Mouse (Mus musculus) frontal cortex, postnatal 25 days (tissue): ENCODE results near the gene Gpx7.
"Not testable (repeated sequence)": the region's sequence is repeated elsewhere in the genome, so short reads cannot be mapped to it uniquely, and the experiment has no call there.

Source experiments
- DNase-seq, 2 experiments: peaks; one replicate each; pipeline ENCODE4 v3.0.0; 2022; ENCODE audit warnings: low spot score in 2 of 2

Gene Gpx7

DNA sequence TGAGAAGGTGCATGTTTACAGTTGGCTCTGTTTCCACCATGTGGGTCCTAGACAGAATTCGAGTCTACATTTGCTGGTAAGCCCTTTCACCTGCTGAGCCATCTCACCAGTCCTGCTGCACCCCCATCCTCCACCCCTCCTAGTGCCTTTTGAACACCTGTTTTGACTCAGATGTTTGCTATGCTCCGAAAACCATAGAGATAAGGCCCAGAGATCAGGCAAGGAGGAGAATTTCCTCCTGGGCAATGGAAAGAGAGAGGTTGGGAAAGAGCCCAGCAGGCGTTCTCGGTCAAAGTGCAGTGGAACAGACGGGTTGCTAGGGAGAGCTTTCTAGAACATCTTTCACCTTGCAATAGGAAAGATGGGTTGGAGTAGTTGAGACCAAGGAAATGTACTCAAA lies 15.6 kb downstream of the Gpx7 start:
- DNase-seq = no peak

DNA sequence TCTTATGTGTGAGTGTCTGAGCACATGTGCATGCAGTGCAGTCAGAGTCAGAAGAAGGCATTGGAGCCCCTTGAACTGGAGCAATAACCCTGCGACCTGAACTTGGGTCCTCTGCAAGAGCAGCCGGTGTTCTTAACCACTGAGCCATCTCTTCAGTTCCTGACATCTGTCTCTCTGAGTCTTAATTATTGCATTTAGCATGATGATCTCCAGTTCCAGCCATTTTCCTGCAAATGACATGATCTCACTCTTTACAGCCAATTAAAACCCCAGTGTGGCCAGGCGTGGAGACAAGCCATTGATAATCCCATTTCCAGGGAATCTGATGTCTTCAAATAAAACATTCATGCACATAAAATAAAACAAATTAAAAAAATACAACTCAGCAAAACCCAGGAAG lies 18.0 kb downstream of the Gpx7 start:
- no peak for DNase-seq

DNA sequence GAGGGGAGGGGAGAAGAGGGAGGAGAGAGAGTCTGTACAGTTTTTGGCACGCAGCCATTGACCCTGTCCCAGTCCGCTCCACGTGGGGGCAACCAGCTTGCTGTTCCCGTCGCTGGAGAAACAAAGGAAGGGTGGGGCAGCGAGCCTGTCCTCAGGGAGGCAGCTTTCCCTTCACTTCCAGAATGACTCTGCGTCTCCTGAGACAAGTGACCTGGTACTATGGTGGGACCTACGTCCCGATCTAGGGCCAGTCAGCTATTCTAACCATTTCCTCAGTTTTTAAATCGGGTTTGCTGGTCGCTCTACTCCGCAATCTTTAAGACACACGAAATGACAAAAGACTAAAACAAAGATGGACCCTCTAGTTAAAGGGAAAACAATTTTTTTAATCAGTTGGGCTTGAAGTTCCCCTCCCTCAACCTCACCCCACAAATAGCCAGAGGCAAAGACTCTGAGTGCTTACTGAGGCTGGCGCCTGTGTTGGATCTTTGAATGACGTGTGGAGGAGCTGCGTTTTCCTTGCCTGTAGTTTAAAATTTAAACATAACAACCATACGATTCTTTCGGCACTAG lies 19.0 kb downstream of the Gpx7 start:
- peak in 1 of 2 experiments; percentile 9 for DNase-seq

- no peak for DNase-seq
Observed at GRCm38 (mm10) chr4:108387106-108387505, 19.7 kb downstream of the Gpx7 start.

DNA sequence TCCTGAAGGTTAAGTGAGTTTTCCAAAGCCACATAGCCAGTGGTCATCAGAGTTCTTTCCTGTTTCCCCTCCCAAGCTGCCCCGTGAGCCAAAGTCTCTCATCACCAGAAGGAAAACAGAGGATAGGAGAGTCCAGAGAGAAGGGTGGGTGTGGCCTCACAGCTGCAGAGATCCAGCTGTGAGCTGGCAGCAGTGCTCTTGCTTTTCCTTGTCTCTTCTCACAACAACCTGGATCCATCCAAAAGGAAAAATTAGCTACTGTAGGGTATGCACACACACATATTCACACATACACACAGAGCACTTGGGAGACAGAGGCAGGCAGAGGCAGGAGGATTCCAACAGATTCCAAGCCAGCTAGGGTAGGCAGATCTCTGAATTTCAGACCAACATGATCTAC lies 20.7 kb downstream of the Gpx7 start:
- DNase-seq = no peak

DNA sequence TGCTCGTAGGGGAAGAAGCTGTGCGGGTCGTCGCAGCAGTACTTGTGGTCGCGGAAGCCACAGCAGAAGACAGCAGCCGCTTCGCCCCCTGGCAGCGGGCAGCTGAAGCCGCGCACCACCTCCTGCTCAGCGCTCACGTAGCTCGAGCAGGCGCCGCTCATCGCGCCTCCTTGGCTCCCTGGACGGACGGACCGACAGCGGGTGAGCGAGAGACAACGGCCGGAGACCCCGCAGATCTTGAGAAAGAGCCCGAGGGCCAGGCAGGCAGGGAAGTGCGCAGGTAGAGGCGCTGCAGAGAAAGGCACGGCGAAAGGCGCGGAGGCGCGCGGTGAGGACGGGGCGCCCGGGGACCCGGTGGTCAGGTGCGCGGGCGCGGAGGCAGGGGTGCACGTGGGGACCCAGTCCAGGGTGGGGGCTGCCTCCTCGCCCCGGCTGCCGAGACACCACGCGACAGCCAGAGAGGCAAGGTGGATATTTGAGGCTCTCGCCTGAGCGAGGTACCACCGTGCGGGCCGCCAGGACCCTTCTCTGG lies 23.5 kb downstream of the Gpx7 start, which contains the start of gene Shisal2a:
Gene Shisal2a (minus strand): TSS at position 167 of the 532 bp plus-strand sequence.
- DNase-seq = no peak

- DNase-seq = no peak
Observed at GRCm38 (mm10) chr4:108380146-108380545, 26.6 kb downstream of the Gpx7 start.

DNA sequence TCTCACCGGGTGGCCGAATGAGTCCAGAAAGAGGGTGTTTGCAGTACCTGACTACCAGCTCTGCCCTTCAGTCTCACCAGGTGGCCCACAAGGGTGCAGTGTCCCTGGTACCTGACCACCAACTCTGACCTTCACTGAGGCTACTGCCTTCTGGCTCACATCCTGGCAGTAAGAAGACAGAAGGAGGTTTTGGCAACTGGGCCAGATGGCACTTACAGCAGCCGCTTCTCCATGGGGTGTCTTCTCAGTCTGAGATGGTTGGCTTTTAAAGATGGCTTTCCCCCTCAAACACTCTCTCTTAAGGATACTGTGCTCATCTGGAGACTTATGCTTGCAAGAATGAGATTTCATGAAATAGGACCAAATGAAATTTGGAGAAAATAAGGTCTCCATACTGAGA lies 27.3 kb downstream of the Gpx7 start:
- DNase-seq = no peak

- DNase-seq = no peak
Observed at GRCm38 (mm10) chr4:108372166-108372565, 34.6 kb downstream of the Gpx7 start.

DNA sequence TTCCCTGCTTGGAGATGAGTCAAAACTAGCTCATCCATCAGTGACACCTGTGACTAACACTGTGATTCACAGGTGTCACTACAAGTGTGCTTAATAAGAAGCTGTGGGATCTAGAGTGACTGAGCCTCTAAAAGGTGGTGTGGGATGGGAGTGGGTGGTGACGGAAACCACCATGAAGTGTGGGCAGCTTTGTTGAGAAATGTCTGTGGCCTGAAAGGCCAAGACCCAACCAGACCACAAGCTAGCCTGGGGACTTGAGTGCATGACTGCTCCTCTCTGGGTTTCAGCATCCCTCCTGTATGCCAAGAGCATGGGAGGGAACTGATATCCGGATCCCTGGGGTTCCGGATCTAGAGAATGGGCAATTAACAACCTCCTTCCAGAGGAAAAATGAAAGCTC lies 35.3 kb downstream of the Gpx7 start:
- DNase-seq = no peak

GRCm38 (mm10) chr4:108370409-108370808 lies 36.4 kb downstream of the Gpx7 start:
- no peak for DNase-seq

DNA sequence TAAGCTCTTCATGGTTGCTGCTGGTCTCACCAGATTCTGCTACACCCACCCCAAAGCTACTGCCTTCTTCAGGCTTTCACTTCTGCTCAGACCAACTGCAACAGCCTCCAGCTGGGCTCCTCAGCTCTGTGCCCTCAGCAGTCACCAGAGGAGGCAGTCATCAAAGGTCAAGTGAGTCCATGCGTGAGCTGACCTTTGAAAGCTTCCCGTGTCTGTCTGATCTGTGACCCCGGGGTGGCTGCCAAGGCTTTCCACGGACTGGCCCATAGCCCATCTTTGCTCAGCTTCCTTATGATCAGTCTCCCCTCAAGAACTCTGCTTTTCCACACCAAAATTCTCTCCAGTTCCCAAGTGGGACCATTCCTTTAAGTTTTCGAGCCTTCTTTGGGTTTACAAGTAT lies 37.5 kb downstream of the Gpx7 start:
- DNase-seq = no peak

DNA sequence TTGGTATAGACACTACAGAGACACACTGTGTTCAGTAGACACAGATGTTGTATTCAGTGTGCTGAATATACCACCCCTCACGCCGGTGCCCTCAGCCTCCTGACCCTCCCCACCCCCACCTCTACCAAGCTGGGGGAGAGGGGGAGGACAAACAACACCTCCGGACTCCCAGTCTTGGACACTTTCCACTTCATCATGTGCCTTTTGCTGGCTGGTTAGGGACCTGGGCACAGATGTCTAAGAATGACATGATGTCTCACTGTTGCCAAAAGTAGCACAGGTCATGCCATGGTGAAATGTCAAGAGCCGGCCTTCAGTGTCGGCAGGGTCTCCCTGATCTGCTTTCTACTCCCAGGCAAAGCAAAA lies 42.7 kb downstream of the Gpx7 start:
- DNase-seq = no peak

DNA sequence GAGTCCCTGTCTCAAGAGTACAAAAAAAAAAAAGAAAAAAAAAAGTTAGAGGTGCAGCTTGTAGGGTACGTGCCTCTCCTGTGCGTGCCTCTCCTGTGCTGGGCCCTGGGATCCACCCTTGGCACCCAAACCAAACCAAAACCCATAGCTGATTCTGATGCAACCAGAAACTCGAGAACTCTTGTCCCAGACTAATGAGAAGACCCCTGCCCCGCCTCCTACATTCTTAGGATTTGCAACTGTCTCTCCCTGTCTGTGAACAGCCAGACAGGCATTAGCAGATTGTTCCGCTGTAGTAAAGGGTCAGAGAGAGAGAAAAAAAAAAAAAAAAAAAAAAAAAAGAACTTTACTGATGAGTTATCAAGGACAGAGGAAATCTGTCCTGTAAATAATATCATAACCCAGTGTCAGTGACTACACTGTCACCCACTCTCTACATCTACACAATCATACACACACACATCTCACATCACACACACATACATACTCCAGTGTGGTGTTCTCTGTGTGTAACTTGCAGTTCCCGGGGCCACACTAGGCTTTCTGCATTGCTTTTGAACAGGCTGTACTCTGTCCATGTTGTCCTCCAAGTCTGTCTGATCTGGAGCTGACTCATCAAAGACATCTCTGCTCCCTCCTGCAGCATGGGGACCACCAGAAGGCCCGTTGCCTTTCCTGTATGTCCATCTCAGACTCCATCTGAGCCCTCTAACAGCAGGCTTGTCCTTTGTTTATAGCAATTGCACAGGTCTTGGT lies 43.2 kb downstream of the Gpx7 start:
- DNase-seq = no peak

GRCm38 (mm10) chr4:108362321-108363261 lies 44.2 kb downstream of the Gpx7 start:
- DNase-seq = no peak

DNA sequence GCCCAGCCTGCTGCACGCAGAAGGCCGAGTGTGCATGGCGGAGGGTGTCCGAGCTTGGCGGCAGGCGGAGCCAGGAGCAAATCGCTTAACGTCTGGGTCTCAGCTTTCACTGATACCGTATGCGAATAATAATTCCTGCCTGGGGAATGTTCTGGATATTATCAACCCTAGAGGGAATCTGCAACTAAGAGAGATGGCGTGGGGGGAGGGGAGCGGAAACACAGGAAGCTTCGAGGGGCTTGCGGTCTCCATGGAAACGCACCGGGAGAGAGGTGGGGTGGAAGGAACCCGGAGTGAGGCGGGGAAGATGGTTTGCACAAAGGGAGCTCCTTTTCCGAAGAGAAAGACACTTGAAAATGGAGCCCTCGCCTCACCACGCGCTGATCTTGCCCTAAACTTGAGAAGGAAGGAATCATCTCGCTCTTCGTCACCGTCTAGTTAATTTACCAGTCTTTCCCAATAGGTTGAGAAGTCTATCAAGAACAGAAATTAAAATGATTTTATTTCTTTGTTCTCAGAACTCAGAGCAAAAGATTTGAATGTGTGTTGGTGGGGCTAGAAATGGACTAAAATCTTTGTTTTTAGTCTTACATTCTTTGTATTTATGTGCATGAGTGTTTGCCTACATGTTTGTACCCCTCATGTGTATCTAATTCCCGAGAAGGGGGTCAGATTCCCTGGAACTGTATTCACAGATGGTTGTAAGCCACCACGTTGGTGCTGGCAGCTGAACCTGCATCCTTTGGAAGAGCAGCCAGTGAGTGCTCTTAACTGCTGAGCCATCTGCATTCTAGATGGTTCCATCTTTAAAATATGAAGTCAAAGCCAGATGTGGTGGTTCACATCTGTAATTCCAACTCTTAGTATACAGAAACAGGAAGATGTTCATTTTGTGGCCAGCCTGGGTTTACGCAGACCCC lies 46.4 kb downstream of the Gpx7 start:
- peak; percentile 22 to 39 for DNase-seq

- no peak for DNase-seq
Observed at GRCm38 (mm10) chr4:108358498-108358897, 48.3 kb downstream of the Gpx7 start.

- DNase-seq = no peak
Observed at GRCm38 (mm10) chr4:108357458-108357857, 49.3 kb downstream of the Gpx7 start.

GRCm38 (mm10) chr4:108353591-108353990 lies 53.2 kb downstream of the Gpx7 start:
- not testable (repeated sequence) for DNase-seq

DNA sequence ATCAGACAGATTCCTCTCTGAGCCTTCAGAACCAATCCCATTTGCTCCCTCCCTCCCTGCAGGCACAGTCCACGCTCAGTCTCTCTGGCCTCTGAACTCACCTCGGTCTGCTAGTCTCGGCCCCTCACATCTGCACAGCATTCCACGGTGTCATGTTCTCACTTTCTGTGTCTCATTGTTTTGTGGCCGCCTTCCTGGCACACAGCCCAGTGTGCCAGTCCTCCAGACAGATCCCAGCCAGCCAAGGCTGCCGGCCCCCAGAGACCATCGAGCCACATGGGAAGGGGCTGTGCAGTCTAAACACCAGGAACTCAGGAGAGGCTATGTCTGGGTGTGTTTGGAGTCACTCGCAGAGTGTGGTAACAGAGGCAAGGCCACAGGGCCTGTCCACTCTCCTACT lies 55.9 kb downstream of the Gpx7 start:
- DNase-seq = no peak
